Mouse (Mus musculus): ENCODE measurements around the gene Nrd1.
A peak's percentile ranks its signal among the peaks of the same experiment; 100 is the strongest.

Gene Nrd1

DNA sequence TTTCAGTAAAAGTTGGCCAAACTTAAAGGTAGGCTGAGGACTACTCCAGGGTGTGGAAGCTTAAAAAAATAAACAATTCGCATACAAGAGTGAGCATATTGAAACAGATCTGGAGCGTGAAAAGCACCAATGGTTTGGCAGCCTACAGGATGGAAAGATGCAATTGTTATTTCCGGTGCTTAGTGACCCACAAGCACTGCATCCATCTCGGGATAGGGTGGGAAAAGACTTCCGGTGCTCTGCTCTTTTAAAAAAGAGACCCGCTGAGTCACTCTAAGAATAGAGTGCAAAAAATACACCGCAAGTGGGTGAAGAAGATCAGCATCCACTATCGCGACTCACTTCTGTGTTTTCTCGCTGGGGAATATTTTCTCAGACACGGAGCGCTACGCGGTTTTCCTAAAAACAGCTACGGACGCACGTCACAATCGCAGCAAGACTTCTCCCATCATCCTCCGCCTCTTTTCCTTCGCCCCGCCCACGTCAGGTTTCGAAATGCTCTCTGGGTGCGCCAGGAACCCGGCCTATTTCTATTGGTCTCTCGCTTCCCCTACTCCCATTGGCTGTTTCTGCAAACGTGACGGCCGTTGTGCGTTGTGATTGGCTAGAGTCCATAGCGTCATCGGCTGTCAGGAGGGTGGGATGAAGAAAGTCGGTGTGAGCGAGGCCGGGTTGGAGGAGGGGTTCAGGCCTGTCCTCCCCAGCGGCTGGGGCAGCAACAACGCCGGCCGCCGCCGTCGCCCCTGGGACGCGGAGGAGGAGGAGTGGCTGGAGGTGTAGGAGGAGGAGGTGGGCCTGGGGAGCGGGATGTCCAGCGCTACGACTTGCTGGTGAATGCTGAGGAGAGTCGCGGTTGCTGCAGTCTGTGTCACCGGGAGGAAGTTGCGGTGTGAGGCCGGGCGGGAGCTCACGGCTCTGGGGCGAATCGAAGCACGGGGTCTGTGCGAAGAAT, at the start of gene Nrd1:
Gene Nrd1, plus strand, starts transcription at position 657 of the 952 bp plus-strand sequence.
- DNase-seq (ENCODE audit: low spot score in 2 of 2) = peak; percentile 98 to 99

- no peak for DNase-seq (ENCODE audit: low spot score in 2 of 2)
Observed at GRCm38 (mm10) chr4:108951663-108952062, 48.8 kb upstream of the Nrd1 start.

GRCm38 (mm10) chr4:108959696-108960095, 40.8 kb upstream of the Nrd1 start:
- no peak for DNase-seq (ENCODE audit: low spot score in 2 of 2)

DNA sequence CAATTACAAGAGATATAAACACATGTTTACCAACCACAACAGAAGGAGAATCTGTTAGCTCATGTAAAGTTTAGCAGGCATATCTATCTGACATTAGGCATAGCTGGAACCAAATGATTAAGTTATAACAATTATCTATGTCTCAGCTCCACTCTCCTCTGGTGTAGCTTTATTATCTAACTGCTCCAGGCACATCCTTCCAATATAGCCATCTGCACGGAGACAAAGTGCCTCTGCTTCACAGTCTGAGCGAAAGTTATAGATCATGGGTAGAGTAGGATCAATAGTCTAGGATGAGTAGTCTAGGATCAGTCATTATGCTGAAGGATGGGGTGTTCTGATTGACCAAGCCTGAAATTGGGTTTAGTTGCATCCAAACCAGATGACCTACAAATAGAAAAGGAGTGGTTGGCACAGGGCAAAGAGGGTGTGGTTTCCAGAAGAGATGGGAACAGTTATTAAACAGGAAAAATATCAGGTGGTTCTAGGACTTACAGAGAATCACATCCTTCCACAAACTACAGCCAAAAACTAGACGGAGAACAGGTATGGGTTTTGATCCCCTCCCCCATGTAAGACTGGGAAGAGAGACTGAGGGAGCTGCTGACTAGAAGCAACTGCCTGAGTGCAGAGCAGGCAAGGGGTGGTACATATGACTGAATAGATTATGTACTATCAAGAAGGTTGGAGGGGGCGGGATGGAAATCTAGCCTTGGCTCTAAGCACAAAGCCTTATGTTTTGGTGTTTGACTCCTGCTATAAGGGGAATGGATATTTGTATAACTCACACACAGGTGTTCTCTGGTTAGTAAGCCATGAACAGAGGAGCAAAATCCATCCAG, 39.6 kb upstream of the Nrd1 start:
- no peak for DNase-seq (ENCODE audit: low spot score in 2 of 2)

- DNase-seq (ENCODE audit: low spot score in 2 of 2) = no peak
Observed at GRCm38 (mm10) chr4:108963017-108963416, 37.4 kb upstream of the Nrd1 start.

DNA sequence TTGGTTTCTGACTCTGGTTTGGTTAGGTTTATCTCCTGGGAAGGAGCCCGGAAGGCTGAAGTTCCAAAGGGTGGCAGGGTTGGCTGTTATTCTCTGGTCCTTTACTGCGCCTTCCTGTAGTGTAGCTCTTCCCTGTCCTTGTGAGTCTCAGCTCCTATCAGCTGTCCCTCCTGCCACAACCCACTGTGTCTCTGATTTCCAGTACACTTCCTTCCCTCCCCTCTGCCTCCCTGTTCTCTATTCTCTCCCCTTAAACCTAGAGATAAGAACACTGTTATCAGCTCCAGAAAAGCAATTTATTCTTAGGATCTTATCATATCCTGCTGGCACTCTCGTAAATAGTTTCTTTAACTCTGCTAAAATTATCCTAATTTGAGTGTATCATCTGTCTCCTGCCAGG, 30.9 kb upstream of the Nrd1 start:
- DNase-seq (ENCODE audit: low spot score in 2 of 2) = no peak

GRCm38 (mm10) chr4:108971054-108971453, 29.4 kb upstream of the Nrd1 start:
- no peak for DNase-seq (ENCODE audit: low spot score in 2 of 2)

DNA sequence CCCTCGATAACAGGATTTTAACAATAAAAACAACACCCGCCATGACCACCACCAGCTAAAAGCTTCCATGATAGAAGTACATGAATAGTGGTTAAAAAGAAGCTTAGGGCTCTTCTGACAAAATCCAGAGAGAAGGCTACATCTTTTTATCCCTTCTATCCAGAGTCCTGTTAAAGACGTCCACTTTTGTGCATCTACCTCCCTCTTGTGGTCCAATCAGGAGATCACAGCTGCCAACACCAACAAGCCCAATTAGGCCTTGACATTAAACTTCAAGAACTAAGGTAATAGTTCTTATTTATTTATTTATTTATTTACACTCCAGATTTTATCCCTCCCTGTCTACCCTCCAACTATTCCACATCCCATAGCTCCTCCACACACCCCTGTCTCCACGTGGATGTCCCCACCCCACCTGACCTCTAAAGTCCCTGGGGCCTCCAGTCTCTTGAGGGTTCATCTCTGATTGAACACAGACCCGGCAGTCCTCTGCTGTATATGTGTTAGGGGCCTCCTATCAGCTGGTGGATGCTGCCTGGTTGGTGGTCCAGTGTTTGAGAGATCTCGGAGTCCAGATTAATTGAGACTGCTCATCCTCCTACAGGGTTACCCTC, 23.9 kb upstream of the Nrd1 start:
- peak in 1 of 2 experiments; percentile 74 for DNase-seq (ENCODE audit: low spot score in 2 of 2)

DNA sequence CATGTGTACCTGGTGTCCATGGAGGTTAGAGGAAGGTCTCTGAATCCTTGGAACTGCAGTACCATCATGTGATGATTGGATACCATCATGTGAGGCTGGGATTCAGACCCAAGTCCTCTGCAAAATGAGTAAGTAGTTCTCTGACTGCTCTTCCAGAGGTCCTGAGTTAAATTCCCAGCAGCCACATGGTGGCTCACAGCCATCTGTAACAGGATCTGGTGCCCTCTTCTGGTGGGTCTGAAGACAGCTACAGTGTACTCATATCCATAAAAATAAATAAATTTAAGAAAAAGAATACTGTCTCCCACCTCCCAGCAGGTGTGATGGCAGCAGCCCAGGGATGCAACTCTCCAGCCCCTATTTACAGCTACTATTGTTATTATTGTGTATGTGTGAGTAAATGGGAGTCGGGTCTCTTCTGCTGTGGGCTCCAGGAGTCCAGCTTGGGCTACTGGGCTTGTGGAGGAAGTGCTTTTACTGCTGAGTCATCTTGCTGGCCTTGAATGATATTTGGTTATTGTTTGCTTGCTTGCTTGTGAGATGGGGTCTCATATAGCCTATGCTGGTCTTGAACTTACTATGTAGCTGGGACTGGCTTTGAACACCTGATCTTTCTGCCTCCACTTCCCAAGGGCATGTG, 13.5 kb upstream of the Nrd1 start:
- no peak for DNase-seq (ENCODE audit: low spot score in 2 of 2)

DNA sequence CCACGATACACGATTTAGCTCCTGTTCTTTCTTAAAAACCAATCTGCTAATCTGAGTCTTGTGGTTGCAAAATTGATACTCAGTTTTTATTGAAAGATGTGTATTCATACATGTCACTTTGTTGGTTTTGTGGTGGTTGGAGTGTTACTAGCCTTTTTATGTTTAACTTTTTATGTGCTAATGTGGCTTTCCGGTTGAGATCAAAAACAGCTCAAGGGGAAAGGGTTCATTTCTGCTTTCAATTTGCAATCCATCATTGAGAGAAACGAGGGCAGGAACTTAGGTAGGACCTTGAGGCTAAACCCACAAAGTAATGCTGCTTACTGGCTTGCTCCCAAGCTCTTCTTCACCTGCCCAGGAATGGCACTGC, 13.0 kb upstream of the Nrd1 start:
- no peak for DNase-seq (ENCODE audit: low spot score in 2 of 2)

DNA sequence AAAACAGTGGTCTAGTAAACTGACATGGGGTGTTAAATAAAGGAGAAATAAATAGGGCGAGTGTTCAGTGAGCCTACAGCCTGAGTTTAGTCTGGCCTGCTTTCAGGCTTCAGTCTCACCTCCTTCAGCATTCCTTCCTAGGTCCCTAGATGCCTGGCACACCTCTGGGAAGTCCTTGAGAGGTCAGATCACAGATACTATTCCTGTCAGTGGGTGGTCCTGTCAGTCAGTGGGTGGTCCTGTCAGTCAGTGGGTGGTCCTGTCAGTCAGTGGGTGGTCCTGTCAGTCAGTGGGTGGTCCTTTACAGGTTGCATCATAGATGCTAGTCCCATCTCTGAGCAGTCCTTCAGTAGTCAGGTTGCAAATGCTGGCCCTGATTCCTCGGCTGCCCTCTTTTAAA, 11.0 kb upstream of the Nrd1 start:
- DNase-seq (ENCODE audit: low spot score in 2 of 2) = no peak

- no peak for DNase-seq (ENCODE audit: low spot score in 2 of 2)
Observed at GRCm38 (mm10) chr4:108990032-108990431, 10.4 kb upstream of the Nrd1 start.

GRCm38 (mm10) chr4:108990571-108990970, 9.9 kb upstream of the Nrd1 start:
- no peak for DNase-seq (ENCODE audit: low spot score in 2 of 2)

DNA sequence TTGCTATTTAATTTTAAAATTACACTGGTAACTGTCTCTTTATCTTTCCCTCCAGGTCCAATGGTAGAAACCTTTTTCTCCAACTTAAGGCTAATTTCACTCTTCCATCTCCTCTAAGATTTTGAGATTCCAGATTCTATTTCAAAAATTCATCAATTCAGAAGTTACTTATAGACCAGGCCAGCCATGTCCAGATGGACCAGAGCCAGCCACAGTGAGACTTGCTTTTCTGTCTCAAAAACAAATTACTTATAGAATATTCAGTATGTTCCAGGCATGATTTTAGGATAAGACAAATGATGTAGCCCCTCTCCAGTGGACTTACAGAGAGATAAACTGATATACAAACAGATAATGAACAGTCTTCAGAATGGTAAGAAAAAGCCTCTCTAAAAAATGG, 8.6 kb upstream of the Nrd1 start:
- DNase-seq (ENCODE audit: low spot score in 2 of 2) = no peak

GRCm38 (mm10) chr4:108992978-108993377, 7.5 kb upstream of the Nrd1 start:
- no peak for DNase-seq (ENCODE audit: low spot score in 2 of 2)

DNA sequence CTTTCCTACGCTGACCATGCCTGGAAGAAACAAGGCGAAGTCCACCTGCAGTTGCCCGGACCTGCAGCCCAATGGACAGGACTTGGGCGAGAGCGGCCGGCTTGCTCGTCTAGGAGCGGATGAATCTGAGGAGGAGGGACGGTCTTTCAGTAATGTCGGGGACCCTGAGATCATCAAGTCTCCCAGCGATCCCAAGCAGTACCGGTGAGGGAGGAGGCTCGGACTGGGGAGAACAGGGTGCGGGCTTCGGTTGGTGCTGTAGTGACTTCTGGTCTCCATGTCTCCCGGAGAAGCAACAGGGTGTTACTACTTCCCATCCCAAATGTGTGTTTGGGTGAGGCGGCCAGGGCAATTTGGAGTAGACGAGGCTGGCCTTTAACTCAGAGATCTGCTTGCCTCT, 506 bp downstream of the Nrd1 start:
- peak in 1 of 2 experiments; percentile 22 for DNase-seq (ENCODE audit: low spot score in 2 of 2)

GRCm38 (mm10) chr4:109008046-109008445, 7.6 kb downstream of the Nrd1 start:
- no peak for DNase-seq (ENCODE audit: low spot score in 2 of 2)

DNA sequence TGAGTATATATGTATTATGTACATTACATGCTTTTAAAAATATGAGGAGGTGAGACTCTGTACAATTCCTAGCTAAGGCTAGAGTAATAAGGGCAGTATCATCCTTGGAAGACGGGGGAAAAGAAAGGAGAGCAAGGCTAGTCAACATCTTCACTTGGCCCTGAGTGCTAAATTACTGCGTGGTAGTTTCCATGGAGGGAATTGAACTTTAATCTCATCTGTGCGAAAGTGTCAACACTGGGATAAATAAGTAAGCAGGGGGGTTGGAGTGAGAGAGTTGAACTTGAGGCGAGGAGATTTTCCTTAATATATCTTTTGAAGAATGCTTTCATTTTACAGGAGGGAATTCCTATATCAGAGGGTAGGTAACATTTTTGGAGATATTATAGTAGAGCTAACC, 13.6 kb downstream of the Nrd1 start:
- DNase-seq (ENCODE audit: low spot score in 2 of 2) = no peak

- no peak for DNase-seq (ENCODE audit: low spot score in 2 of 2)
Observed at GRCm38 (mm10) chr4:109017441-109017840, 17.0 kb downstream of the Nrd1 start.

- DNase-seq (ENCODE audit: low spot score in 2 of 2) = no peak
Observed at GRCm38 (mm10) chr4:109019301-109019700, 18.8 kb downstream of the Nrd1 start.

GRCm38 (mm10) chr4:109021976-109022375, 21.5 kb downstream of the Nrd1 start:
- DNase-seq (ENCODE audit: low spot score in 2 of 2) = no peak

- DNase-seq (ENCODE audit: low spot score in 2 of 2) = no peak
Observed at GRCm38 (mm10) chr4:109025061-109025460, 24.6 kb downstream of the Nrd1 start.

Data from left cerebral cortex, adult 9 months (tissue).